In the genomic region with DNA sequence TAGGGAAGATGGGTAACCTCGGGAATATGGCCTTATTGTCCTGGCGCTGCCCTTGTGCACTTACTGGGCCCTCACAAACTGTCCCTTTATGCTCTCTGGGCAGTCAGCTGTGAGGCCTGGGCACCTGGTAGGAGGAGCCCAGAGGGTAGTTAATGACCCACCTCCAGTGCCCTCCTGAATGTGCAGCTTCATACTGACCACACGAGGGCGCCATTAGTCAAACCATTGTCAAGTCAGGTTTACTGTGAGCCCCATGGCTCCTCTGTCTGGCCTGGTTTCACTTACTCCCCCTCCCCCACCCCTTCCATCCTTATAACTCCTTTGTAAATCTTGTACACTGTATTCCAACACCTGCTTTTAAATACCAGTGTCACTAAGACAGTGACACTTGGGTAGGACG, we compare ENCODE assay signal across 9 mouse cellular contexts. TPM values are rescaled to one million over a fixed set of nuclear protein-coding genes. Genes with fewer than 3 reads are reported as not detected.
A peak's percentile ranks its signal among the peaks of the same experiment; 100 is the strongest.
DNase-seq lines count a peak whose midpoint lies in the region; ATAC-seq and TF ChIP-seq lines count a peak whose summit lies in the region.
"Had no signal": no experiment of that assay in that cellular context is flagged by ENCODE, and none has a peak within 500 bp of the region (broad histone marks: within the 10 kb centered on the region; RNA-seq: fewer than 3 reads in every experiment).

No protein-coding gene starts in this region.

- no peak overlapping the region for H3K4me2 ChIP-seq in midbrain, embryonic 16.5 days (ENCODE audit: low read length)
- no peak overlapping the region for H3K4me2 ChIP-seq in embryonic facial prominence, embryonic 14.5 days (ENCODE audit: low read depth, low read length)
- H3K4me2 ChIP-seq in limb, embryonic 11.5 days (ENCODE audit: low read depth, severe bottlenecking): no peak overlapping the region
- no peak overlapping the region for H3K4me2 ChIP-seq in midbrain, embryonic 14.5 days (ENCODE audit: low read length)

- no peaks in the 10 kb centered on the region for H3K27me3 ChIP-seq in midbrain, embryonic 10.5 days (ENCODE audit: low read depth, poor library complexity, severe bottlenecking)
- no peaks in the 10 kb centered on the region for H3K27me3 ChIP-seq in midbrain, embryonic 16.5 days (ENCODE audit: control insufficient read depth, insufficient read depth, low read depth, low read length)
- no peaks in the 10 kb centered on the region for H3K27me3 ChIP-seq in embryonic facial prominence, embryonic 14.5 days (replicated peaks; ENCODE audit: control insufficient read depth, insufficient read depth, low read length)
- no peaks in the 10 kb centered on the region for H3K27me3 ChIP-seq in limb, embryonic 11.5 days (ENCODE audit: control insufficient read depth, insufficient read depth, low read length)
- H3K27me3 ChIP-seq in midbrain, embryonic 14.5 days (ENCODE audit: control insufficient read depth, insufficient read depth, low read length): no peaks in the 10 kb centered on the region

- H3K9me3 ChIP-seq in midbrain, embryonic 10.5 days (replicated peaks): peaks cover 9% of the 10 kb centered on the region; the same call in 1 of the 2 replicates
- no peaks in the 10 kb centered on the region for H3K9me3 ChIP-seq in midbrain, embryonic 16.5 days (replicated peaks; ENCODE audit: control insufficient read depth, low read length, poor library complexity, severe bottlenecking)
- H3K9me3 ChIP-seq in embryonic facial prominence, embryonic 14.5 days (ENCODE audit: control insufficient read depth, low read length): 0 out of 2 replicates have a peak, but pooled peaks cover 5% of the 10 kb centered on the region
- no peaks in the 10 kb centered on the region for H3K9me3 ChIP-seq in limb, embryonic 11.5 days (ENCODE audit: control insufficient read depth, low read length)
- no peaks in the 10 kb centered on the region for H3K9me3 ChIP-seq in midbrain, embryonic 14.5 days (ENCODE audit: control insufficient read depth, low read length)

- no peaks in the 10 kb centered on the region for H3K4me1 ChIP-seq in midbrain, embryonic 10.5 days
- H3K4me1 ChIP-seq in midbrain, embryonic 16.5 days (ENCODE audit: control insufficient read depth, insufficient read depth, low read length): no peaks in the 10 kb centered on the region
- H3K4me1 ChIP-seq in bone marrow, adult 2 months (ENCODE audit: control insufficient read depth, insufficient read depth, low read length): no peaks in the 10 kb centered on the region; the same call in 1 of the 2 replicates
- H3K4me1 ChIP-seq in embryonic facial prominence, embryonic 14.5 days (ENCODE audit: control insufficient read depth, insufficient read depth, low read length): no peaks in the 10 kb centered on the region
- H3K4me1 ChIP-seq in limb, embryonic 11.5 days (ENCODE audit: control insufficient read depth, insufficient read depth, low read length): no peaks in the 10 kb centered on the region
- no peaks in the 10 kb centered on the region for H3K4me1 ChIP-seq in midbrain, embryonic 14.5 days (ENCODE audit: control insufficient read depth, insufficient read depth, low read length)

- no peak for TF ChIP-seq POLR2A in bone marrow, adult 2 months (IDR thresholded peaks at IDR 0.05; ENCODE audit: borderline replicate concordance, control insufficient read depth, low read depth, low read length)

- no peak overlapping the region for H3K9ac ChIP-seq in midbrain, embryonic 16.5 days (ENCODE audit: low read depth, low read length)
- no peak overlapping the region for H3K9ac ChIP-seq in embryonic facial prominence, embryonic 14.5 days (ENCODE audit: low read depth, low read length)
- H3K9ac ChIP-seq in limb, embryonic 11.5 days (ENCODE audit: low read length): no peak overlapping the region
- no peak overlapping the region for H3K9ac ChIP-seq in midbrain, embryonic 14.5 days (replicated peaks; ENCODE audit: low read length)

- peaks cover 69% of the 10 kb centered on the region for H3K36me3 ChIP-seq in midbrain, embryonic 10.5 days
- peaks cover 22% of the 10 kb centered on the region for H3K36me3 ChIP-seq in midbrain, embryonic 16.5 days (ENCODE audit: control insufficient read depth, insufficient read depth, low read length)
- H3K36me3 ChIP-seq in embryonic facial prominence, embryonic 14.5 days (ENCODE audit: control insufficient read depth, insufficient read depth, low read length): peaks cover 12% of the 10 kb centered on the region; the same call in 1 of the 2 replicates
- no peaks in the 10 kb centered on the region for H3K36me3 ChIP-seq in limb, embryonic 11.5 days (ENCODE audit: control insufficient read depth, insufficient read depth, low read length)
- peaks cover 89% of the 10 kb centered on the region for H3K36me3 ChIP-seq in midbrain, embryonic 14.5 days (ENCODE audit: control insufficient read depth, insufficient read depth, low read length)

- peak; percentile 53 for DNase-seq in midbrain, embryonic 10.5 days (ENCODE audit: low spot score)
- peak; percentile 89 for DNase-seq in embryonic facial prominence, embryonic 14.5 days (ENCODE audit: low spot score)
- DNase-seq in heart, postnatal 4 days: peak; percentile 73
- DNase-seq in limb, embryonic 11.5 days (ENCODE audit: low spot score): peak; percentile 82
- peak; percentile 76 for DNase-seq in midbrain, embryonic 14.5 days
- peak; percentile 77 for DNase-seq in thymus, postnatal 0 days (ENCODE audit: low spot score)

- no peak overlapping the region for H3K27ac ChIP-seq in midbrain, embryonic 10.5 days (replicated peaks)
- no peak overlapping the region for H3K27ac ChIP-seq in midbrain, embryonic 16.5 days (ENCODE audit: low read length)
- H3K27ac ChIP-seq in bone marrow, adult 2 months (ENCODE audit: control insufficient read depth, insufficient read depth, low read depth, low read length, poor library complexity): no peak overlapping the region
- no peak overlapping the region for H3K27ac ChIP-seq in embryonic facial prominence, embryonic 14.5 days (replicated peaks; ENCODE audit: low read depth, low read length)
- H3K27ac ChIP-seq in limb, embryonic 11.5 days (replicated peaks; ENCODE audit: low read depth, low read length): no peak overlapping the region
- H3K27ac ChIP-seq in midbrain, embryonic 14.5 days (replicated peaks; ENCODE audit: low read depth, low read length): no peak overlapping the region

- H3K4me3 ChIP-seq in midbrain, embryonic 10.5 days: no peak overlapping the region
- no peak overlapping the region for H3K4me3 ChIP-seq in midbrain, embryonic 16.5 days (ENCODE audit: low read depth, low read length)
- H3K4me3 ChIP-seq in bone marrow, adult 2 months (replicated peaks; ENCODE audit: control insufficient read depth, low read depth, low read length): no peak overlapping the region
- H3K4me3 ChIP-seq in embryonic facial prominence, embryonic 14.5 days (ENCODE audit: low read depth, low read length): no peak overlapping the region
- H3K4me3 ChIP-seq in limb, embryonic 11.5 days (ENCODE audit: low read depth, low read length): no peak overlapping the region
- H3K4me3 ChIP-seq in midbrain, embryonic 14.5 days (replicated peaks; ENCODE audit: low read depth, low read length): no peak overlapping the region
- H3K4me3 ChIP-seq: erythroblast, embryonic 14.5 days had no signal

- WGBS in midbrain, embryonic 10.5 days: 24% methylated on average over 5 of the region's 5 CpGs
- 28% methylated on average over 5 of the region's 5 CpGs for WGBS in midbrain, embryonic 16.5 days
- 31% methylated on average over 5 of the region's 5 CpGs for WGBS in bone marrow, adult 2 months
- WGBS in embryonic facial prominence, embryonic 14.5 days: 20% methylated on average over 5 of the region's 5 CpGs
- 24% methylated on average over 5 of the region's 5 CpGs for WGBS in limb, embryonic 11.5 days
- 36% methylated on average over 5 of the region's 5 CpGs for WGBS in midbrain, embryonic 14.5 days

- no peak; the same call in 1 of the 2 replicates for ATAC-seq in midbrain, embryonic 16.5 days
- ATAC-seq in embryonic facial prominence, embryonic 14.5 days (ENCODE audit: low read depth): peak; percentile 87
- ATAC-seq in limb, embryonic 11.5 days (ENCODE audit: insufficient number of reproducible peaks, low FRiP score, low TSS enrichment, low read depth): peak; percentile 67; the same call in 1 of the 2 replicates
- ATAC-seq in midbrain, embryonic 14.5 days (ENCODE audit: low FRiP score, low TSS enrichment): peak; percentile 64; the same call in 1 of the 2 replicates

- peak; percentile 86 for TF ChIP-seq CTCF in bone marrow, adult 2 months (IDR thresholded peaks at IDR 0.05; ENCODE audit: control insufficient read depth, insufficient read depth, low read length)

RNA-seq across cellular contexts. Expression of a gene that starts 47.1 kb away (rescaled TPM):
- 0.06 and 0.09 TPM in 2 replicates for polyA plus RNA-seq in midbrain, embryonic 10.5 days (2016; fragmentation: Nextera tagmentation; extraction: Ambion mirVana)
- 0.15 TPM in 1 of 2 replicates, not detected in the other for polyA plus RNA-seq in midbrain, embryonic 16.5 days (2015; fragmentation: Nextera tagmentation; extraction: Ambion mirVana)
- 0.86 and 1.3 TPM in 2 replicates for polyA plus RNA-seq in bone marrow, adult 2 months (2011; ENCODE audit: insufficient read depth, insufficient read length, low replicate concordance, missing spikeins)
- not detected in 2 replicates for polyA plus RNA-seq in embryonic facial prominence, embryonic 14.5 days (2014; fragmentation: Nextera tagmentation; extraction: Ambion mirVana)
- not detected for total RNA-seq in heart, postnatal 4 days (2021)
- polyA plus RNA-seq in limb, embryonic 11.5 days (2014; fragmentation: Nextera tagmentation; extraction: Ambion mirVana): not detected in 2 replicates
- polyA plus RNA-seq in midbrain, embryonic 14.5 days (2014; fragmentation: Nextera tagmentation; extraction: Ambion mirVana): not detected in 2 replicates
- 0.22 TPM in 1 of 2 replicates, not detected in the other for polyA plus RNA-seq in thymus, postnatal 0 days (2015; fragmentation: Nextera tagmentation; extraction: Ambion mirVana)

RNA-seq across cellular contexts. Expression of a gene that starts 58.4 kb away (rescaled TPM):
- polyA plus RNA-seq in midbrain, embryonic 10.5 days (2016; fragmentation: Nextera tagmentation; extraction: Ambion mirVana): 0.98 and 1.4 TPM in 2 replicates
- polyA plus RNA-seq in midbrain, embryonic 16.5 days (2015; fragmentation: Nextera tagmentation; extraction: Ambion mirVana): 0.12 and 0.25 TPM in 2 replicates
- 8.0 and 27.9 TPM in 2 replicates for polyA plus RNA-seq in bone marrow, adult 2 months (2011; ENCODE audit: insufficient read depth, insufficient read length, low replicate concordance, missing spikeins)
- 0.38 and 0.48 TPM in 2 replicates for polyA plus RNA-seq in embryonic facial prominence, embryonic 14.5 days (2014; fragmentation: Nextera tagmentation; extraction: Ambion mirVana)
- under 1 TPM; 0.41 to 0.45 TPM for total RNA-seq in heart, postnatal 4 days (2021)
- polyA plus RNA-seq in limb, embryonic 11.5 days (2014; fragmentation: Nextera tagmentation; extraction: Ambion mirVana): 0.67 and 1.1 TPM in 2 replicates
- 0.29 TPM in 1 of 2 replicates, not detected in the other for polyA plus RNA-seq in midbrain, embryonic 14.5 days (2014; fragmentation: Nextera tagmentation; extraction: Ambion mirVana)
- polyA plus RNA-seq in thymus, postnatal 0 days (2015; fragmentation: Nextera tagmentation; extraction: Ambion mirVana): 0.58 and 0.69 TPM in 2 replicates
